Mouse (Mus musculus) small intestine, adult 2 months (tissue): Measurements from ENCODE around the gene Ccser1. TPM values are rescaled to one million over a fixed set of nuclear protein-coding genes. Genes with fewer than 3 reads are reported as not detected.

ENCODE experiments used
- H3K27ac ChIP-seq: fragments of 200-500 bp; 2 replicates; pipeline ENCODE4 v1.5.1; 2012; ENCODE audit warnings: low read depth, low read length, control low read depth, inconsistent platforms; ENCODE audit not compliant: insufficient read depth
- H3K27me3 ChIP-seq: fragments of 200-500 bp; 2 replicates; pipeline ENCODE4 v1.6.1; 2012; ENCODE audit warnings: mild to moderate bottlenecking, moderate library complexity, low read length, inconsistent platforms; ENCODE audit not compliant: control insufficient read depth, insufficient read depth
- H3K36me3 ChIP-seq: fragments of 200-500 bp; 2 replicates; pipeline ENCODE4 v1.6.1; 2012; ENCODE audit warnings: mild to moderate bottlenecking, low read length, control low read depth, inconsistent platforms; ENCODE audit not compliant: control insufficient read depth, insufficient read depth
- H3K4me1 ChIP-seq: fragments of 200-500 bp; 2 replicates; pipeline ENCODE4 v1.6.1; 2012; ENCODE audit warnings: low read length, inconsistent platforms, mixed read lengths; ENCODE audit not compliant: control insufficient read depth, insufficient read depth, insufficient read length
- H3K4me3 ChIP-seq: fragments of 200-500 bp; 2 replicates; pipeline ENCODE4 v1.5.1; 2012; ENCODE audit warnings: low read depth, mild to moderate bottlenecking, control low read depth, inconsistent platforms, low read length, moderate library complexity
- CTCF ChIP-seq: fragments of 200-500 bp; IDR thresholded peaks from 2 replicates; pipeline ENCODE4 v1.5.1; 2012; ENCODE audit warnings: low read depth, mild to moderate bottlenecking, control low read depth, inconsistent platforms, low read length, moderate library complexity, mixed read lengths; ENCODE audit not compliant: insufficient replicate concordance, insufficient read length; ENCODE audit errors: extremely low read depth
- POLR2A ChIP-seq: fragments of 200-500 bp; IDR thresholded peaks from 2 replicates; pipeline ENCODE4 v1.6.1; 2012; ENCODE audit warnings: low read depth, mild to moderate bottlenecking, control low read depth, inconsistent platforms, low read length, moderate library complexity
- WGBS: fragments of 180-500 bp; shearing (Covaris S2); methylation state at CpG from one replicate; pipeline ENCODE4 v1.1.7; 2018; 5-methylcytosine and 5-hydroxymethylcytosine counted together
- polyA plus RNA-seq: library from polyadenylated mRNA; depleted of rRNA; stranded (reverse); fragments of >200 nt; gene quantifications from 2 replicates; pipeline ENCODE4 v1.2.3, GENCODE M21; 2012

Gene Ccser1
- polyA plus RNA-seq, 1 experiment, result 2.4 TPM

DNA sequence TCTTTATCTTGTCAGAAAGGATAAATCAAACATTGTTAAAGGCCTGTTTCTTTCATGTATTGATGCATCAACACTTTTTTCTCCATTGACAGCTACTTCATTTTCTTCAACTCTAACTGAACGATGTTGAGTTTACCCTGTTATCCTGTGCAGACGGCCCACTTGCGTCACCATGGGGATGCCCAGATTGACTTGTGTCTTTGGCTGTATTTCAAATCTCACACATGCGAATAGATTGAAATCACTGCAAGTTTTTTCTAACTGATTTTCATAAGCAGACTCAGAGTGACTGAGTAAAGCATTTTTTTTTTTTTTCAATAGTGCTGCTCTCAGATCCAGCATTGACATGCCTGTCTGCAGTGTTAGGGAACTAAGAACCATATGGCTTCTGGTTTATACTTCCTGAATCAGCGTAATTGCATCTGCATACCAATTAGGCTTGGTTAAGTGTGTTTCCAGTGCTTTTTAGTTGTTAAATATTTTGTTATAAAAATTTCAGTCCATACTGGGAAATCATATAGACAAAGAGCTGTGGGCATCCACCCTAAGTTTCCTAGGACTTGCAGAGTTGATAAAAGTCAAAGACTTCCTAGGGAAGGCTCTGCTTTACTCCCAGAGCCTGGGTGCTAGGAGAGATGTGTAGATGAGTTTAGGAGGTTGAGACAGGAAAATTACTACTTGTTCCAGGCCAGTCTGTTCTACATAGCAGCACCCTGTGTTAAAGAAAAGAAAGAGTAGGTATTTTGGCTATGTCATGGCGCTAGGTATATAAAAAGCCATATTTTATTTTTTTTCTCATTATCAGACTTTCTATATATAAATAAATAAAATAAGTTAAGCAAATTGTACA is 116.3 kb downstream of the Ccser1 start:
- WGBS, result 84% methylated on average over 6 of the region's 6 CpGs

GRCm38 (mm10) chr6:61300441-61300840 is 120.3 kb downstream of the Ccser1 start:
- 89% methylated on average over 4 of the region's 4 CpGs for WGBS
- no peak overlapping the region for H3K27ac ChIP-seq
- no peak for TF ChIP-seq CTCF
- TF ChIP-seq POLR2A, result no peak
- H3K4me3 ChIP-seq, result no peak overlapping the region
- no peaks in the 10 kb centered on the region for H3K4me1 ChIP-seq
- no peaks in the 10 kb centered on the region for H3K27me3 ChIP-seq
- no peaks in the 10 kb centered on the region for H3K36me3 ChIP-seq

More for the DNA sequence above, 116.3 kb downstream of the Ccser1 start:
- Histone ChIP-seq H3K27me3 (no peaks in the 10 kb centered on the region), H3K27ac (no peak overlapping the region), H3K4me3 (no peak overlapping the region), H3K36me3 (no peaks in the 10 kb centered on the region), H3K4me1 (no peaks in the 10 kb centered on the region)
- no peak for TF ChIP-seq CTCF
- no peak for TF ChIP-seq POLR2A

DNA sequence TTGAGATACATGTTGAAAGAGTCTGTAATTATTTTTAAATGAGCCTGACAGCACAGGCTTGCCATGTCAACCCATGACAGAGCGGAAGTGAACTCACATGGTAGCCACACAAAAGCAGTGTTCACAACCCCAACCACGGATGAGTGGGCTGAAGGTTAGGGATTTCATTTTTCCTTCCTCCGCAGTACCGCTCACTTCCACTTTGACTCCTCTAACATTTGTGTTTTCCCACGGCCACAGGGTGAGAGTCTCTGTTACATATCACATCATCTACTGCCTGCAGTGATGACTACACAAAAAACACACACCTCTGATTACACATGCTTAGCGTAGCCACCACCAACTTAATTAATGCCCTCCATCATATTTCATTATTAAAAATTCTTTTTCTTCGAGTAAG is 120.9 kb downstream of the Ccser1 start:
- no peaks in the 10 kb centered on the region for H3K4me1 ChIP-seq
- WGBS, result 71% methylated on average over 7 of the region's 7 CpGs
- H3K36me3 ChIP-seq, result no peaks in the 10 kb centered on the region
- H3K4me3 ChIP-seq, result no peak overlapping the region
- TF ChIP-seq CTCF, result no peak
- no peak overlapping the region for H3K27ac ChIP-seq
- H3K27me3 ChIP-seq, result no peaks in the 10 kb centered on the region

GRCm38 (mm10) chr6:61301631-61302030 is 121.5 kb downstream of the Ccser1 start:
- WGBS, result 10% methylated on average over 2 of the region's 2 CpGs
- H3K4me1 ChIP-seq, result no peaks in the 10 kb centered on the region
- H3K27ac ChIP-seq, result no peak overlapping the region
- H3K27me3 ChIP-seq, result no peaks in the 10 kb centered on the region
- H3K36me3 ChIP-seq, result no peaks in the 10 kb centered on the region
- no peak overlapping the region for H3K4me3 ChIP-seq
- TF ChIP-seq POLR2A (no peak), CTCF (no peak)

DNA sequence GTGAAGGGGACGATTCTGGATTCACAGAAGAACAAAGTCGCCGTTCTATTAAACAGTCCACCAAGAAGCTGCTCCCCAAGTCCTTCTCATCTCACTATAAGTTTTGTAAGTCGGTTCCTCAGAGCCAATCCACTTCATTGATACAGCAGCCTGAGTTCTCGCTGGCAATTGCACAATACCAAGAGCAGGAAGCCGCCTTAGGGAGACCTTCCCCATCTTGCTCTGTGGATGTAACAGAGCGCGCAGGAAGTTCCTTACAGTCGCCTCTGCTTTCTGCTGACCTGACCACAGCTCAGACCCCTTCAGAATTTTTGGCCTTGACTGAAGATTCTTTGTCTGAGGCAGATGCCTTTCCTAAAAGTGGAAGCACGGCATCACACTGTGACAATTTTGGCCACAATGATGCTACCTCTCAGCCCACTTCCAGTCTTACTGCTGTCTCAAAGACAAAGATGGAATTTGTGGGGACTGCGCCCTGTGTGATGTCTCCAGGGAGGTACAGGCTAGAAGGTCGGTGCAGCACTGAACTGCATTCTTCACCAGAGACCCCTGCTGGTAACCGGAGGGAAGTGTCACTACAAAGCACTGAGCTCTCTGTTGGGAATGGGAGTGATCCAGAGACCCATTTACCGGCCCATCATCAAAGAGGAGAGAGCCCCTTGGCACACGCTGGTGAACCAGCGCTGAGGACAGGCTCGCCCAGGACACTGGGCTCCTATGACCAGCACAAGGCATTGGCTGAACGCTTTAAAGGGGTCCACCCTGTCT is 131.4 kb downstream of the Ccser1 start:
- H3K4me3 ChIP-seq, result no peak overlapping the region
- no peaks in the 10 kb centered on the region for H3K27me3 ChIP-seq
- H3K36me3 ChIP-seq, result peaks cover 5% of the 10 kb centered on the region; the same call in 1 of the 2 replicates
- no peak for TF ChIP-seq POLR2A
- TF ChIP-seq CTCF, result 0 out of 2 replicates have a peak, but pooled peaks have one; percentile 5
- H3K27ac ChIP-seq, result no peak overlapping the region
- H3K4me1 ChIP-seq, result no peaks in the 10 kb centered on the region
- 90% methylated on average over 18 of the region's 18 CpGs for WGBS

DNA sequence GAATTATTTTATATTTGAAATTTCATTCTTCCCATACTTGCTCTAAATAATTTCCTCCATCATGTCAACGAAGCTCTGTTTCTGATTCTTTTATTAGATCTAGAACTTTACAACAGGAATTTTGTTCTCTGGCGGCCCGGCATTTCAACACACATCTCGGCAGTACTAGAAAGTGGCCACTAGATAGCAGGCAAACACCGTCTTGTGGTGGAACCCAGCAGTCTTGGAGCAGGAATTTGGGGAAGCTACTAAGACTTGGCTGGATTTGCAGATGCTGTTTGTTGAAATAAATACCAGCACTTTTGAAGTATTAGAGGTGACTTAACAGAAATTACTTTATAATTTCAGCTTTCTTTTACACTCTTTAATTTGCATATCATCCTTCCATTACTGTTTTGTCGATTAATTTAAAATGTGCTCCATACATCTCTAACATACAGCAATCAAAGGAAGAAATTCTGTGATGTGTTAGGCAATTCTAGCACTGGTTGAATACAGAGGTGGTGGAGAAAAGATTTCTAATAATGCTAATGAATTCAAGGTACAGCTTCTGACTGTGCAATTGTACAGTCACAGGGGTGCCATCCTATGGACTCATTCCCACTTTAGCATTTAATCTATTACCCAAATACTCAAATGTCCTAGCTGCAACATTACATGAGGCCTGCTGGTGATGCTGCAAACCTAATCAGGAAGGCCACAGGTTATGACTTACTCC is 135.9 kb downstream of the Ccser1 start:
- no peak overlapping the region for H3K4me3 ChIP-seq
- 43% methylated on average over 6 of the region's 6 CpGs for WGBS
- no peaks in the 10 kb centered on the region; the same call in 1 of the 2 replicates for H3K36me3 ChIP-seq
- no peaks in the 10 kb centered on the region for H3K4me1 ChIP-seq
- H3K27ac ChIP-seq, result no peak overlapping the region
- TF ChIP-seq CTCF (peak; percentile 63; the same call in 1 of the 2 replicates), POLR2A (no peak)
- H3K27me3 ChIP-seq, result no peaks in the 10 kb centered on the region

DNA sequence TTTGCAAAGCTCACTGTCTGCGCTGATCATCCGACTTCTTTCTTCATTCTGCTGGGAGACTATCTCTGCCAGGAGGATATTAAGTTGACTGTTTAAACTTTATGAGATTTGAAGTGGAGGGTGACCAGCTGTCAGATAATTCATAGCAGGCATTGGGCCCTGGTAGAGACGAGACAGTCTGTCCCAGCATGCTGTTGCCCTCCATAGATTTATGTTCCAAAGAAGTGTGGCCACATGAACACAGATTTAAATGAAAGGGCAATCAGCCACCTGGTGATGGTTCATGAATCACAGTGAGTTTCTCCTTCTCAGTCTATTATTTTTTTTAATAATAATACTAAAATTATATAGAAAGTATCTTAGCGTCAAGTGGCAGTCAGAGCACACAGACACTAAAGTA is 140.7 kb downstream of the Ccser1 start:
- no peak for TF ChIP-seq CTCF
- no peak for TF ChIP-seq POLR2A
- 64% methylated on average over 4 of the region's 4 CpGs for WGBS
- Histone ChIP-seq H3K27me3 (no peaks in the 10 kb centered on the region), H3K27ac (no peak overlapping the region), H3K4me1 (0 out of 2 replicates have a peak, but pooled peaks cover 2% of the 10 kb centered on the region), H3K4me3 (no peak overlapping the region), H3K36me3 (no peaks in the 10 kb centered on the region)
